Mouse (Mus musculus) pancreas, adult 10 weeks (tissue): ENCODE measurements around the gene Cfap298. TPM values are rescaled to one million over a fixed set of nuclear protein-coding genes. Genes with fewer than 3 reads are reported as not detected.

Experiments used
- polyA plus RNA-seq: library from polyadenylated mRNA; stranded (reverse); fragments of 350-450 nt; fragmentation: Illumina TruSeq; extraction: RNeasy Lipid Tissue Mini Kit (QIAGEN cat#74804); gene quantifications from one replicate; pipeline ENCODE4 v1.2.3, GENCODE M21; 2015; ENCODE audit warnings: low read depth, low replicate concordance; ENCODE audit not compliant: insufficient read depth

Gene Cfap298
- polyA plus RNA-seq, result 11.2 TPM

DNA sequence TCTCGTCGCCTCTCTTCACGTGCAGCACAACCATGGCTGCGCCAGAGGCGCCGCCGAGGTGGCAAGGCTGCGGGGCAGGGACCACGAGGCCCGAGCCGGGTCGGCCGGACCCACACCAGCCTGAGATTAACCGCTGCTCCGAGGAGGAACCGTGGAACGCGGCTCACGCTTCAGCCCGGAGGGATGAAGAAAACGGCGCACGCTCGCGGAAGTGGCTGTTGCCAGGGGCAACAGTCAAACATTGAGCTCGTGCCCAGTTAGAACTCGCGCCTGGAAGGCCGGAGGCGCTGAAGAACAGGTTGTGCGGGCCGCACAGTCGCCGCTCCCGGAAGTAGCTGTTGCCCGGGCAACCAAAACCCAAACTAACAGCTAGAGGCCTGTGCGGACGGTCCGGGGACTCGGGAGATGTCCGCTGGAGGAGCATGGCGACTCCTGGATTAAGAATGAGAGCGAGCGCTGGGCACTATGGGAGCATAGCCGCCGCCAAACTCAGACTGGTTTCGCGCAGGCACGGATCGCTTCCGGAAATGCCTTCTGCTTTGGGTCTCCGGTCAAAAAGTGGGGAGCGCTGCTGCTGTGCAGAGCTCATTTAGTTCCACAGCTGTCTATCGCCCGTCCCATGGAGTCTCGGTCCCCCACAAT lies at the start of gene Cfap298:
TSS of gene Cfap298 (minus strand) at position 428 of the 642 bp plus-strand sequence.

Other genes starting within 250 kb of the Cfap298 start
- gene Mis18a, start 207.7 kb downstream of the Cfap298 start, polyA plus RNA-seq, result 2.8 TPM
- gene Mrap, start 196.9 kb downstream of the Cfap298 start, polyA plus RNA-seq, result 3.5 TPM
- gene Urb1, start 124.7 kb downstream of the Cfap298 start, polyA plus RNA-seq, result 2.1 TPM
- 0.63 TPM for gene Eva1c, start 108.4 kb downstream of the Cfap298 start, polyA plus RNA-seq
- gene Synj1, start 76.2 kb upstream of the Cfap298 start, polyA plus RNA-seq, result 10.8 TPM
- 30.7 TPM for gene Paxbp1, start 109.4 kb upstream of the Cfap298 start, polyA plus RNA-seq
- gene 4932438H23Rik, start 160.0 kb upstream of the Cfap298 start, polyA plus RNA-seq, result not detected